Mouse (Mus musculus) lung, adult 10 weeks (tissue): ENCODE data around the gene Mrps23. TPM values are rescaled to one million over a fixed set of nuclear protein-coding genes. Genes with fewer than 3 reads are reported as not detected.

ENCODE experiments used
- polyA plus RNA-seq: library from polyadenylated mRNA; stranded (reverse); fragments of 350-450 nt; fragmentation: Illumina TruSeq; extraction: RNeasy Lipid Tissue Mini Kit (QIAGEN cat#74804); gene quantifications from one replicate; pipeline ENCODE4 v1.2.3, GENCODE M21; 2014; ENCODE audit warnings: low read depth, low replicate concordance; ENCODE audit not compliant: insufficient read depth

The Mrps23 gene
- polyA plus RNA-seq = 54.3 TPM

GRCm38 (mm10) chr11:88203712-88204532 lies at the start of gene Mrps23:
Gene Mrps23 (plus strand): TSS chr11:88204388.

Other genes with a start within 250 kb of the Mrps23 start
- gene Dynll2, start 216.9 kb upstream of the Mrps23 start, polyA plus RNA-seq = 100 TPM
- gene Srsf1, start 157.0 kb upstream of the Mrps23 start, polyA plus RNA-seq = 79.3 TPM
- gene Vezf1, start 136.1 kb upstream of the Mrps23 start, polyA plus RNA-seq = 23.8 TPM
- 19.1 TPM for gene Cuedc1, start 106.3 kb upstream of the Mrps23 start, polyA plus RNA-seq
- not detected for gene Ccdc182, start 89.7 kb downstream of the Mrps23 start, polyA plus RNA-seq